Mouse (Mus musculus) pancreas, adult 10 weeks (tissue): Measurements from ENCODE around the gene Atoh1. TPM values are rescaled to one million over a fixed set of nuclear protein-coding genes. Genes with fewer than 3 reads are reported as not detected.

Experiments
- polyA plus RNA-seq: library from polyadenylated mRNA; stranded (reverse); fragments of 350-450 nt; fragmentation: Illumina TruSeq; extraction: RNeasy Lipid Tissue Mini Kit (QIAGEN cat#74804); gene quantifications from one replicate; pipeline ENCODE4 v1.2.3, GENCODE M21; 2015; ENCODE audit warnings: low read depth, low replicate concordance; ENCODE audit not compliant: insufficient read depth

Gene Atoh1
- not detected for polyA plus RNA-seq

GRCm38 (mm10) chr6:64728499-64729198 lies at the start of gene Atoh1:
Gene Atoh1, plus strand, starts transcription at chr6:64729125.

